Mouse (Mus musculus) kidney, embryonic 15.5 days (tissue): ENCODE measurements around the gene Gm49601. TPM values are rescaled to one million over a fixed set of nuclear protein-coding genes. Genes with fewer than 3 reads are reported as not detected.

Experiments
- polyA plus RNA-seq: library from polyadenylated mRNA; unstranded; fragments of >200 nt; fragmentation: Nextera tagmentation; extraction: Ambion mirVana; gene quantifications from 2 replicates; pipeline ENCODE4 v1.2.1, GENCODE M21; 2015

Gm49601 gene
- polyA plus RNA-seq, 1 experiment from 2014 or later: 4.3 TPM

Other genes with a start within 250 kb of the Gm49601 start
- gene Txnrd2, start 200.0 kb downstream of the Gm49601 start, polyA plus RNA-seq: 28.1 and 29.1 TPM in 2 replicates
- gene Comt, start 199.6 kb downstream of the Gm49601 start, polyA plus RNA-seq: 97.2 and 103 TPM in 2 replicates
- gene Gnb1l, start 127.7 kb downstream of the Gm49601 start, polyA plus RNA-seq: 13.7 and 17.2 TPM in 2 replicates
- 3.1 and 3.3 TPM in 2 replicates for gene Rtl10, start 127.5 kb downstream of the Gm49601 start, polyA plus RNA-seq
- gene Tbx1, start 35.8 kb downstream of the Gm49601 start, polyA plus RNA-seq: 0.28 and 0.40 TPM in 2 replicates
- gene Gp1bb, start 4.0 kb downstream of the Gm49601 start, polyA plus RNA-seq: 0.93 and 1.6 TPM in 2 replicates
- 16.3 and 17.1 TPM in 2 replicates for gene Sept5, start 3.5 kb upstream of the Gm49601 start, polyA plus RNA-seq
- 93.2 and 99.2 TPM in 2 replicates for gene Cldn5, start 150.4 kb upstream of the Gm49601 start, polyA plus RNA-seq
- gene Ufd1, start 185.4 kb upstream of the Gm49601 start, polyA plus RNA-seq: 87.0 and 101 TPM in 2 replicates
- gene Cdc45, start 185.6 kb upstream of the Gm49601 start, polyA plus RNA-seq: 47.6 and 54.0 TPM in 2 replicates
- 41.3 and 47.7 TPM in 2 replicates for gene 2510002D24Rik, start 210.2 kb upstream of the Gm49601 start, polyA plus RNA-seq
- gene Gm28539, start 210.2 kb upstream of the Gm49601 start, polyA plus RNA-seq: not detected in 2 replicates